ENCODE assay signal across 31 mouse cellular contexts in genomic region chr5:88917630-88918029, GRCm38 (mm10). TPM values are rescaled to one million over a fixed set of nuclear protein-coding genes. Genes with fewer than 3 reads are reported as not detected.
DNase-seq lines count a peak whose midpoint lies in the region; ATAC-seq and TF ChIP-seq lines count a peak whose summit lies in the region.
"Had no signal": no experiment of that assay in that cellular context is flagged by ENCODE, and none has a peak within 500 bp of the region (broad histone marks: within the 10 kb centered on the region; RNA-seq: fewer than 3 reads in every experiment).

No protein-coding gene starts in this region.

- H3K4me3 ChIP-seq in liver, adult 2 months (ENCODE audit: insufficient read depth, low read depth, low read length): no peak overlapping the region
- no peak overlapping the region for H3K4me3 ChIP-seq in liver, embryonic 12.5 days
- no peak overlapping the region for H3K4me3 ChIP-seq in intestine, postnatal 0 days (ENCODE audit: low read depth, low read length)
- H3K4me3 ChIP-seq: embryonic facial prominence, embryonic 13.5 days; forebrain, embryonic 10.5 days; gastrocnemius, adult 2 months; heart, embryonic 10.5 days; hindbrain, embryonic 10.5 days; hindbrain, embryonic 15.5 days; limb, embryonic 10.5 days; limb, embryonic 15.5 days; midbrain, embryonic 13.5 days; neural tube, embryonic 13.5 days; stomach, embryonic 15.5 days had no signal

- peak overlapping the region; percentile 91 for H3K27ac ChIP-seq in liver, adult 2 months (replicated peaks; ENCODE audit: insufficient read depth, low read depth, low read length)
- no peak overlapping the region for H3K27ac ChIP-seq in liver, embryonic 12.5 days
- H3K27ac ChIP-seq in intestine, postnatal 0 days (ENCODE audit: low read depth, low read length): no peak overlapping the region
- H3K27ac ChIP-seq: embryonic facial prominence, embryonic 13.5 days; forebrain, embryonic 10.5 days; gastrocnemius, adult 2 months; heart, embryonic 10.5 days; hindbrain, embryonic 10.5 days; hindbrain, embryonic 15.5 days; limb, embryonic 10.5 days; limb, embryonic 15.5 days; macrophage; midbrain, embryonic 13.5 days; neural tube, embryonic 13.5 days; stomach, embryonic 15.5 days had no signal

- no peaks in the 10 kb centered on the region for H3K36me3 ChIP-seq in liver, adult 2 months (ENCODE audit: control insufficient read depth, insufficient read depth, low read length)
- no peaks in the 10 kb centered on the region for H3K36me3 ChIP-seq in liver, embryonic 12.5 days
- no peaks in the 10 kb centered on the region for H3K36me3 ChIP-seq in intestine, postnatal 0 days (ENCODE audit: control insufficient read depth, insufficient read depth)
- H3K36me3 ChIP-seq: embryonic facial prominence, embryonic 13.5 days; forebrain, embryonic 10.5 days; heart, embryonic 10.5 days; hindbrain, embryonic 10.5 days; hindbrain, embryonic 15.5 days; limb, embryonic 10.5 days; limb, embryonic 15.5 days; midbrain, embryonic 13.5 days; neural tube, embryonic 13.5 days; stomach, embryonic 15.5 days had no signal

- no peaks in the 10 kb centered on the region for H3K9me3 ChIP-seq in liver, embryonic 12.5 days (replicated peaks)
- no peaks in the 10 kb centered on the region for H3K9me3 ChIP-seq in intestine, postnatal 0 days (ENCODE audit: control insufficient read depth)
- H3K9me3 ChIP-seq: embryonic facial prominence, embryonic 13.5 days; forebrain, embryonic 10.5 days; heart, embryonic 10.5 days; hindbrain, embryonic 10.5 days; hindbrain, embryonic 15.5 days; limb, embryonic 10.5 days; limb, embryonic 15.5 days; midbrain, embryonic 13.5 days; neural tube, embryonic 13.5 days; stomach, embryonic 15.5 days had no signal

- H3K27me3 ChIP-seq in liver, adult 2 months (ENCODE audit: control insufficient read depth, insufficient read depth, low read length): no peaks in the 10 kb centered on the region
- H3K27me3 ChIP-seq in liver, embryonic 12.5 days (replicated peaks): no peaks in the 10 kb centered on the region
- no peaks in the 10 kb centered on the region for H3K27me3 ChIP-seq in intestine, postnatal 0 days (replicated peaks; ENCODE audit: control insufficient read depth, insufficient read depth, low read length)
- H3K27me3 ChIP-seq: embryonic facial prominence, embryonic 13.5 days; hindbrain, embryonic 15.5 days; limb, embryonic 15.5 days; midbrain, embryonic 13.5 days; neural tube, embryonic 13.5 days; stomach, embryonic 15.5 days had no signal

- WGBS in liver, adult 2 months: 38% methylated on average over 10 of the region's 10 CpGs
- WGBS in liver, embryonic 12.5 days (ENCODE audit: insufficient replicate concordance): 72% methylated on average over 10 of the region's 10 CpGs
- 32% methylated on average over 10 of the region's 10 CpGs for whole genome bisulfite sequencing in intestine, postnatal 0 days

- peaks cover 10% of the 10 kb centered on the region for H3K79me2 ChIP-seq in liver, adult 2 months (ENCODE audit: control insufficient read depth, insufficient read depth, low read length)

- H3K9ac ChIP-seq in liver, adult 2 months (ENCODE audit: low read depth, low read length): peak overlapping the region; percentile 21; the same call in 1 of the 2 replicates
- H3K9ac ChIP-seq in liver, embryonic 12.5 days: no peak overlapping the region
- no peak overlapping the region for H3K9ac ChIP-seq in intestine, postnatal 0 days (ENCODE audit: low read depth, low read length)
- H3K9ac ChIP-seq: embryonic facial prominence, embryonic 13.5 days; hindbrain, embryonic 15.5 days; limb, embryonic 15.5 days; midbrain, embryonic 13.5 days; neural tube, embryonic 13.5 days; stomach, embryonic 15.5 days had no signal

- TF ChIP-seq CTCF in liver, adult 2 months (IDR thresholded peaks at IDR 0.05; ENCODE audit: low read depth, low read length): no peak
- TF ChIP-seq CTCF in intestine, postnatal 0 days (IDR thresholded peaks at IDR 0.05; ENCODE audit: low read depth): no peak

- DNase-seq in adrenal gland, postnatal 14 days: peak; percentile 49
- DNase-seq in adrenal gland, adult 8-10 months: no peak
- DNase-seq in liver, adult 2 months (ENCODE audit: extremely low read depth, low read depth, low spot score): peak; percentile 64
- no peak for DNase-seq in embryo, embryonic 10 days (ENCODE audit: low spot score)
- no peak for DNase-seq in lung, postnatal 10 days
- DNase-seq: cerebellum, adult 11-12 months; cerebellum, adult 9-11 months; gastrocnemius, adult 2 months; gastrocnemius, postnatal 36 days; heart, postnatal 14 days; kidney, adult 8-10 months; kidney, postnatal 10 days; layer of hippocampus, adult 9-11 months; thymus, adult 18-20 months; thymus, postnatal 25 days had no signal

- H3K4me1 ChIP-seq in liver, adult 2 months (ENCODE audit: control insufficient read depth, insufficient read depth, low read length): peaks cover 12% of the 10 kb centered on the region
- H3K4me1 ChIP-seq in liver, embryonic 12.5 days: no peaks in the 10 kb centered on the region
- H3K4me1 ChIP-seq in intestine, postnatal 0 days (replicated peaks; ENCODE audit: control insufficient read depth, insufficient read depth, low read length): peaks cover 10% of the 10 kb centered on the region; the same call in 1 of the 2 replicates
- H3K4me1 ChIP-seq: embryonic facial prominence, embryonic 13.5 days; forebrain, embryonic 10.5 days; hindbrain, embryonic 10.5 days; hindbrain, embryonic 15.5 days; limb, embryonic 10.5 days; midbrain, embryonic 13.5 days; neural tube, embryonic 13.5 days; stomach, embryonic 15.5 days had no signal

- TF ChIP-seq POLR2A in liver, adult 2 months (IDR thresholded peaks at IDR 0.05; ENCODE audit: extremely low read depth, insufficient read depth, low read length): no peak

- no peak overlapping the region for H3K4me2 ChIP-seq in liver, embryonic 12.5 days
- peak overlapping the region; percentile 22 for H3K4me2 ChIP-seq in intestine, postnatal 0 days (replicated peaks; ENCODE audit: low read depth)
- H3K4me2 ChIP-seq: embryonic facial prominence, embryonic 13.5 days; hindbrain, embryonic 15.5 days; limb, embryonic 15.5 days; midbrain, embryonic 13.5 days; neural tube, embryonic 13.5 days; stomach, embryonic 15.5 days had no signal

- ATAC-seq in liver, embryonic 12.5 days: no peak
- no peak for ATAC-seq in intestine, postnatal 0 days
- ATAC-seq: forebrain, embryonic 16.5 days; inflammation-experienced regulatory T-cells, adult 6 months; midbrain, embryonic 13.5 days had no signal

RNA-seq across cellular contexts. Expression of gene Slc4a4, which starts 31.0 kb away (rescaled TPM):
- total RNA-seq in adrenal gland, postnatal 14 days (2021): 89.7 and 101 TPM in 2 replicates
- 10 to 100 TPM in 2 of 4 experiments, 1 to 10 TPM in 2; 4.2 to 26.9 (median 17.4) TPM for total RNA-seq in adrenal gland, adult 8-10 months (2022)
- 30.2 and 33.4 TPM in 2 replicates for total RNA-seq in liver, adult 2 months (2014; rRNA removed)
- 12.0 and 15.9 TPM in 2 replicates for polyA plus RNA-seq in liver, adult 2 months (2012; rRNA removed)
- polyA plus RNA-seq in liver, embryonic 12.5 days (2016; fragmentation: Nextera tagmentation; extraction: Ambion mirVana): 1.4 and 1.6 TPM in 2 replicates
- polyA plus RNA-seq in intestine, postnatal 0 days (2015; fragmentation: Nextera tagmentation; extraction: Ambion mirVana): 4.6 and 5.4 TPM in 2 replicates
- total RNA-seq: megakaryocyte-erythroid progenitor cell, adult 5-6 weeks had no signal
- polyA plus RNA-seq: macrophage had no signal

Comparison
In these comparisons a context has a peak if more than half of its experiments do, and no peak if none do; other contexts are left out.
1. DNase-seq: peak in adrenal gland, postnatal 14 days (single experiment) and liver, adult 2 months (single experiment); none in adrenal gland, adult 8-10 months (single experiment), embryo, embryonic 10 days (single experiment) and lung, postnatal 10 days (single experiment).